ENCODE assay signal across 8 mouse cellular contexts in genomic region chr5:100498436-100499180, GRCm38 (mm10). TPM values are rescaled to one million over a fixed set of nuclear protein-coding genes. Genes with fewer than 3 reads are reported as not detected.
DNase-seq lines count a peak whose midpoint lies in the region; ATAC-seq and TF ChIP-seq lines count a peak whose summit lies in the region.

No protein-coding gene starts in this region.

- no peak for TF ChIP-seq CTCF in spleen, adult 2 months (IDR thresholded peaks at IDR 0.05; ENCODE audit: extremely low read depth, insufficient read depth, insufficient read length, insufficient replicate concordance)

- peak overlapping the region; percentile 94 for H3K4me2 ChIP-seq in embryonic facial prominence, embryonic 14.5 days (ENCODE audit: low read depth, low read length)
- H3K4me2 ChIP-seq in limb, embryonic 15.5 days = peak overlapping the region; percentile 95
- H3K4me2 ChIP-seq in midbrain, embryonic 16.5 days (ENCODE audit: low read length) = peak overlapping the region; percentile 98

- H3K27ac ChIP-seq in embryonic facial prominence, embryonic 14.5 days (replicated peaks; ENCODE audit: low read depth, low read length) = peak overlapping the region; percentile 72
- peak overlapping the region; percentile 69 for H3K27ac ChIP-seq in limb, embryonic 15.5 days
- H3K27ac ChIP-seq in midbrain, embryonic 16.5 days (ENCODE audit: low read length) = peak overlapping the region; percentile 73
- peak overlapping the region; percentile 67 for H3K27ac ChIP-seq in spleen, adult 2 months (ENCODE audit: insufficient read depth, low read length)

- peak overlapping the region; percentile 84 for H3K9ac ChIP-seq in embryonic facial prominence, embryonic 14.5 days (ENCODE audit: low read depth, low read length)
- H3K9ac ChIP-seq in limb, embryonic 15.5 days = peak overlapping the region; percentile 55
- peak overlapping the region; percentile 87 for H3K9ac ChIP-seq in midbrain, embryonic 16.5 days (ENCODE audit: low read depth, low read length)

- WGBS in embryonic facial prominence, embryonic 14.5 days = under 1% methylated on average over 34 of the region's 46 CpGs
- WGBS in limb, embryonic 15.5 days = under 1% methylated on average over 36 of the region's 46 CpGs
- WGBS in midbrain, embryonic 16.5 days = under 1% methylated on average over 40 of the region's 46 CpGs
- under 1% methylated on average over 46 of the region's 46 CpGs for WGBS in spleen, adult 2 months

- no peaks in the 10 kb centered on the region for H3K36me3 ChIP-seq in embryonic facial prominence, embryonic 14.5 days (ENCODE audit: control insufficient read depth, insufficient read depth, low read length)
- no peaks in the 10 kb centered on the region for H3K36me3 ChIP-seq in limb, embryonic 15.5 days
- no peaks in the 10 kb centered on the region for H3K36me3 ChIP-seq in midbrain, embryonic 16.5 days (ENCODE audit: control insufficient read depth, insufficient read depth, low read length)
- no peaks in the 10 kb centered on the region for H3K36me3 ChIP-seq in spleen, adult 2 months (ENCODE audit: control insufficient read depth, insufficient read depth, low read length)

- ATAC-seq in embryonic facial prominence, embryonic 14.5 days (ENCODE audit: low read depth) = peak; percentile 81
- peak; percentile 84; the same call in 1 of the 2 replicates for ATAC-seq in limb, embryonic 15.5 days (ENCODE audit: insufficient number of reproducible peaks, low FRiP score, low TSS enrichment, low read depth)
- ATAC-seq in midbrain, embryonic 16.5 days = peak; percentile 73

- no peaks in the 10 kb centered on the region for H3K27me3 ChIP-seq in embryonic facial prominence, embryonic 14.5 days (replicated peaks; ENCODE audit: control insufficient read depth, insufficient read depth, low read length)
- no peaks in the 10 kb centered on the region for H3K27me3 ChIP-seq in limb, embryonic 15.5 days
- H3K27me3 ChIP-seq in midbrain, embryonic 16.5 days (ENCODE audit: control insufficient read depth, insufficient read depth, low read depth, low read length) = no peaks in the 10 kb centered on the region
- H3K27me3 ChIP-seq in spleen, adult 2 months (ENCODE audit: control insufficient read depth, insufficient read depth, low read length) = no peaks in the 10 kb centered on the region

- peak; percentile 85 for DNase-seq in 416B (ENCODE audit: low read depth)
- DNase-seq in adrenal gland, postnatal 36 days = peak; percentile 92
- DNase-seq in embryonic facial prominence, embryonic 14.5 days (ENCODE audit: low spot score) = peak; percentile 84
- peak; percentile 80 for DNase-seq in heart, adult 8-10 months (ENCODE audit: low spot score)
- DNase-seq in kidney, adult 8-10 months = peak; percentile 77 to 80
- DNase-seq in spleen, adult 2 months (ENCODE audit: low read depth in 1 of 2, low spot score in 2 of 2) = peak; percentile 55 to 78

- H3K9me3 ChIP-seq in embryonic facial prominence, embryonic 14.5 days (ENCODE audit: control insufficient read depth, low read length) = no peaks in the 10 kb centered on the region
- no peaks in the 10 kb centered on the region for H3K9me3 ChIP-seq in limb, embryonic 15.5 days
- no peaks in the 10 kb centered on the region for H3K9me3 ChIP-seq in midbrain, embryonic 16.5 days (replicated peaks; ENCODE audit: control insufficient read depth, low read length, poor library complexity, severe bottlenecking)

- no peak for TF ChIP-seq POLR2A in spleen, adult 2 months (IDR thresholded peaks at IDR 0.05; ENCODE audit: low read depth, low read length)

- peak overlapping the region; percentile 88 for H3K4me3 ChIP-seq in embryonic facial prominence, embryonic 14.5 days (ENCODE audit: low read depth, low read length)
- peak overlapping the region; percentile 57 for H3K4me3 ChIP-seq in limb, embryonic 15.5 days
- H3K4me3 ChIP-seq in midbrain, embryonic 16.5 days (ENCODE audit: low read depth, low read length) = peak overlapping the region; percentile 88
- H3K4me3 ChIP-seq in spleen, adult 2 months (ENCODE audit: extremely low read depth, insufficient read depth, insufficient read length) = peak overlapping the region; percentile 83

- H3K4me1 ChIP-seq in embryonic facial prominence, embryonic 14.5 days (ENCODE audit: control insufficient read depth, insufficient read depth, low read length) = peaks cover 21% of the 10 kb centered on the region
- peaks cover 25% of the 10 kb centered on the region for H3K4me1 ChIP-seq in limb, embryonic 15.5 days
- H3K4me1 ChIP-seq in midbrain, embryonic 16.5 days (ENCODE audit: control insufficient read depth, insufficient read depth, low read length) = peaks cover 20% of the 10 kb centered on the region
- H3K4me1 ChIP-seq in spleen, adult 2 months (ENCODE audit: control insufficient read depth, insufficient read depth, insufficient read length) = no peaks in the 10 kb centered on the region; the same call in 1 of the 2 replicates

RNA-seq across cellular contexts. Expression of gene Lin54, which starts 1.8 kb away (rescaled TPM):
- 10 to 100 TPM; 11.9 to 13.8 TPM for total RNA-seq in adrenal gland, postnatal 36 days (2021)
- 12.3 and 12.5 TPM in 2 replicates for polyA plus RNA-seq in embryonic facial prominence, embryonic 14.5 days (2014; fragmentation: Nextera tagmentation; extraction: Ambion mirVana)
- total RNA-seq in heart, adult 8-10 months (2022) = 10 to 100 TPM in 1 of 4 experiments, 1 to 10 TPM in 3; 7.3 to 10.3 (median 7.6) TPM
- polyA plus RNA-seq in limb, embryonic 15.5 days (2015; fragmentation: Nextera tagmentation; extraction: Ambion mirVana) = 9.2 and 10.6 TPM in 2 replicates
- 7.9 and 8.3 TPM in 2 replicates for polyA plus RNA-seq in midbrain, embryonic 16.5 days (2015; fragmentation: Nextera tagmentation; extraction: Ambion mirVana)
- polyA plus RNA-seq in spleen, adult 2 months (2012; rRNA removed) = 3.4 and 4.1 TPM in 2 replicates

RNA-seq across cellular contexts. Expression of gene Cops4, which starts 19.5 kb away (rescaled TPM):
- total RNA-seq in adrenal gland, postnatal 36 days (2021) = 10 to 100 TPM; 74.5 to 77.7 TPM
- 178 and 188 TPM in 2 replicates for polyA plus RNA-seq in embryonic facial prominence, embryonic 14.5 days (2014; fragmentation: Nextera tagmentation; extraction: Ambion mirVana)
- 10 to 100 TPM; 82.5 to 94.0 (median 93.0) TPM for total RNA-seq in heart, adult 8-10 months (2022)
- polyA plus RNA-seq in limb, embryonic 15.5 days (2015; fragmentation: Nextera tagmentation; extraction: Ambion mirVana) = 182 and 195 TPM in 2 replicates
- 177 TPM in 2 replicates for polyA plus RNA-seq in midbrain, embryonic 16.5 days (2015; fragmentation: Nextera tagmentation; extraction: Ambion mirVana)
- polyA plus RNA-seq in spleen, adult 2 months (2012; rRNA removed) = 9.4 and 9.9 TPM in 2 replicates

Comparison
In these comparisons a context has a peak if more than half of its experiments do, and no peak if none do; other contexts are left out.
1. Peak in every context shown above with its lines: DNase-seq, ATAC-seq, H3K4me3 ChIP-seq and H3K27ac ChIP-seq.
2. RNA of gene Cops4, which starts 19.5 kb away (polyA plus RNA-seq): 182 to 195 TPM in limb, embryonic 15.5 days, 178 to 188 TPM in embryonic facial prominence, embryonic 14.5 days and 177 TPM in midbrain, embryonic 16.5 days; 9.4 to 9.9 TPM in spleen, adult 2 months; every median in the first group is over 10 times any median in the second.